Mouse (Mus musculus): Measurements from ENCODE around the gene Adam15. TPM values are rescaled to one million over a fixed set of nuclear protein-coding genes. Genes with fewer than 3 reads are reported as not detected.

The Adam15 gene
- polyA plus RNA-seq, 1 experiment from 2014 or later = 28.4 TPM

DNA sequence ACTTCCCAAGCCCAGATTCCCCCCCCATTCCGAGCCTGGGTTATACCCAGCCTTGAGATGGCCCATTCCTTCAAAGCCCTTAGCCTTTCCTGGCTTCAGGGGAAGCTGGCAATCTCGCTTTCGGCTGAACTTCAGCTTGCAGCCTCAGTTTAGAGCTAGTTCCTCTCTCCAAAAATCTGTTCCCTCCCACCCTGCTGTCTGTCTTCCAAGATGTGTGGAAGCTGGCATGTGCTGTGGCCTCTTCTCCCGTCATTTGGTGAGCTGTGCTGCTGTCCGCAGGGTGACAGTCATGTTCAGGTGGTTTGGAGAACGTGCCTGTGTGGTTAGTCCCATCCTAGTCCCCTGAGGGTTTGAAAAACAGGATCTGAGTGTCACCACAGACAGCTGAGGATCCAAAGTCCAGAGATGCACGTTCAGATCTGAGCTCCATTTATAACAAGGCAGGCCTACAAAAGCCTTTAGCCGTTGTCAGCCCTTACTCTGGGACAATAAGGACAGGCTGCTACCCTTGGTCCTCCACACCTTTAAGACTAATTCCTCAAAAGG lies 54.0 kb downstream of the Adam15 start:
- no peaks in the 10 kb centered on the region for H3K36me3 ChIP-seq (ENCODE audit: control insufficient read depth, insufficient read depth, low read length)
- no peak overlapping the region for H3K4me2 ChIP-seq (ENCODE audit: low read depth, low read length, severe bottlenecking)
- no peaks in the 10 kb centered on the region for H3K4me1 ChIP-seq (replicated peaks; ENCODE audit: control insufficient read depth, insufficient read depth, low read length)
- DNase-seq (ENCODE audit: low spot score) (no peak), ATAC-seq (replicated peaks; ENCODE audit: low FRiP score) (no peak)
- H3K9ac ChIP-seq (ENCODE audit: low read length) = no peak overlapping the region
- peaks cover 2% of the 10 kb centered on the region; the same call in 1 of the 2 replicates for H3K27me3 ChIP-seq (ENCODE audit: control insufficient read depth, insufficient read depth, low read length)
- no peaks in the 10 kb centered on the region for H3K9me3 ChIP-seq (ENCODE audit: control insufficient read depth, low read length)
- H3K4me3 ChIP-seq (ENCODE audit: low read depth, low read length) = no peak overlapping the region
- H3K27ac ChIP-seq (ENCODE audit: low read depth, low read length) = no peak overlapping the region
- 84% methylated on average over 8 of the region's 8 CpGs for WGBS

GRCm38 (mm10) chr3:89294195-89294594 lies 55.6 kb downstream of the Adam15 start:
- Histone ChIP-seq H3K4me1 (replicated peaks; ENCODE audit: control insufficient read depth, insufficient read depth, low read length) (no peaks in the 10 kb centered on the region), H3K9me3 (ENCODE audit: control insufficient read depth, low read length) (no peaks in the 10 kb centered on the region), H3K27ac (ENCODE audit: low read depth, low read length) (no peak overlapping the region), H3K36me3 (ENCODE audit: control insufficient read depth, insufficient read depth, low read length) (no peaks in the 10 kb centered on the region), H3K27me3 (ENCODE audit: control insufficient read depth, insufficient read depth, low read length) (no peaks in the 10 kb centered on the region), H3K9ac (ENCODE audit: low read length) (no peak overlapping the region), H3K4me2 (ENCODE audit: low read depth, low read length, severe bottlenecking) (no peak overlapping the region), H3K4me3 (ENCODE audit: low read depth, low read length) (no peak overlapping the region)
- 79% methylated on average over 5 of the region's 5 CpGs for WGBS
- no peak for DNase-seq (ENCODE audit: low spot score)
- ATAC-seq (replicated peaks; ENCODE audit: low FRiP score) = no peak

- no peaks in the 10 kb centered on the region for H3K36me3 ChIP-seq (ENCODE audit: control insufficient read depth, insufficient read depth, low read length)
- WGBS = 94% methylated on average over 11 of the region's 11 CpGs
- H3K4me1 ChIP-seq (replicated peaks; ENCODE audit: control insufficient read depth, insufficient read depth, low read length) = no peaks in the 10 kb centered on the region
- no peak overlapping the region for H3K4me2 ChIP-seq (ENCODE audit: low read depth, low read length, severe bottlenecking)
- no peak overlapping the region for H3K27ac ChIP-seq (ENCODE audit: low read depth, low read length)
- ATAC-seq (replicated peaks; ENCODE audit: low FRiP score) = no peak
- no peaks in the 10 kb centered on the region for H3K27me3 ChIP-seq (ENCODE audit: control insufficient read depth, insufficient read depth, low read length)
- H3K9ac ChIP-seq (ENCODE audit: low read length) = no peak overlapping the region
- no peak for DNase-seq (ENCODE audit: low spot score)
- no peaks in the 10 kb centered on the region for H3K9me3 ChIP-seq (ENCODE audit: control insufficient read depth, low read length)
- H3K4me3 ChIP-seq (ENCODE audit: low read depth, low read length) = no peak overlapping the region
These were observed 56.4 kb downstream of the Adam15 start for GRCm38 (mm10) chr3:89293247-89293918.

DNA sequence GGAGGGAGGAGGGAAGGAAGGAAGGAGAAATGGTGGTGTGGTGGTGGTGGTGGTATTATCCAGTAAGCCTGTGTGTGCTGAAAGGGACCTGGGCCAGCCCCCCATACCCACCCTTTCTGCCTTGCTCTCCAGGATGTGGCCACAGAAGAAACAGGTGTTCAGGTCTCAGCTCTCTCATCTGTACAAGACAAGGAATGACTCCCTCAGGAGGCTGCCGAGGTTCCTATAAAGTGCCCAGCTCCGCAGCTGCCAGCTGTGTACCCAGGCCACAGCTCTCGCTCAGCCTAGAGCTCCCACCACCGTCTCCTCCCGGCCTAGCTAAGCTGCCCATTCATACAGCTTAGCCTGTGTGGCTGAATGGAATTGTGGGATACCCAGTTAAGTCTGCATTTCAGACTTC lies 57.5 kb downstream of the Adam15 start:
- Histone ChIP-seq H3K4me2 (ENCODE audit: low read depth, low read length, severe bottlenecking) (no peak overlapping the region), H3K4me3 (ENCODE audit: low read depth, low read length) (no peak overlapping the region), H3K9me3 (ENCODE audit: control insufficient read depth, low read length) (no peaks in the 10 kb centered on the region), H3K4me1 (replicated peaks; ENCODE audit: control insufficient read depth, insufficient read depth, low read length) (no peaks in the 10 kb centered on the region), H3K27ac (ENCODE audit: low read depth, low read length) (no peak overlapping the region), H3K36me3 (ENCODE audit: control insufficient read depth, insufficient read depth, low read length) (no peaks in the 10 kb centered on the region), H3K27me3 (ENCODE audit: control insufficient read depth, insufficient read depth, low read length) (no peaks in the 10 kb centered on the region), H3K9ac (ENCODE audit: low read length) (no peak overlapping the region)
- ATAC-seq (replicated peaks; ENCODE audit: low FRiP score) = no peak
- 69% methylated on average over 5 of the region's 5 CpGs for WGBS
- DNase-seq (ENCODE audit: low spot score) = no peak

GRCm38 (mm10) chr3:89291874-89292273 lies 57.9 kb downstream of the Adam15 start:
- Histone ChIP-seq H3K4me3 (ENCODE audit: low read depth, low read length) (no peak overlapping the region), H3K27ac (ENCODE audit: low read depth, low read length) (no peak overlapping the region), H3K9ac (ENCODE audit: low read length) (no peak overlapping the region), H3K36me3 (ENCODE audit: control insufficient read depth, insufficient read depth, low read length) (no peaks in the 10 kb centered on the region), H3K4me1 (replicated peaks; ENCODE audit: control insufficient read depth, insufficient read depth, low read length) (no peaks in the 10 kb centered on the region), H3K4me2 (ENCODE audit: low read depth, low read length, severe bottlenecking) (no peak overlapping the region), H3K9me3 (ENCODE audit: control insufficient read depth, low read length) (no peaks in the 10 kb centered on the region), H3K27me3 (ENCODE audit: control insufficient read depth, insufficient read depth, low read length) (no peaks in the 10 kb centered on the region)
- DNase-seq (ENCODE audit: low spot score) (no peak), ATAC-seq (replicated peaks; ENCODE audit: low FRiP score) (no peak)
- 82% methylated on average over 10 of the region's 10 CpGs for WGBS

Other genes starting within 250 kb of the Adam15 start
- not detected in 2 replicates for gene Gm43738, start 248.9 kb downstream of the Adam15 start, polyA plus RNA-seq (2014; fragmentation: Nextera tagmentation; extraction: Ambion mirVana)
- gene Fdps, start 248.0 kb downstream of the Adam15 start, polyA plus RNA-seq (2014; fragmentation: Nextera tagmentation; extraction: Ambion mirVana) = 332 and 356 TPM in 2 replicates
- gene Pklr, start 213.9 kb downstream of the Adam15 start, polyA plus RNA-seq (2014; fragmentation: Nextera tagmentation; extraction: Ambion mirVana) = 2.1 and 2.8 TPM in 2 replicates
- 6.3 and 6.7 TPM in 2 replicates for gene Hcn3, start 189.8 kb downstream of the Adam15 start, polyA plus RNA-seq (2014; fragmentation: Nextera tagmentation; extraction: Ambion mirVana)
- 34.7 and 40.8 TPM in 2 replicates for gene Clk2, start 185.2 kb downstream of the Adam15 start, polyA plus RNA-seq (2014; fragmentation: Nextera tagmentation; extraction: Ambion mirVana)
- 92.5 and 107 TPM in 2 replicates for gene Scamp3, start 172.5 kb downstream of the Adam15 start, polyA plus RNA-seq (2014; fragmentation: Nextera tagmentation; extraction: Ambion mirVana)
- 26.3 and 27.8 TPM in 2 replicates for gene Fam189b, start 166.9 kb downstream of the Adam15 start, polyA plus RNA-seq (2014; fragmentation: Nextera tagmentation; extraction: Ambion mirVana)
- 32.4 and 37.7 TPM in 2 replicates for gene Gba, start 147.1 kb downstream of the Adam15 start, polyA plus RNA-seq (2014; fragmentation: Nextera tagmentation; extraction: Ambion mirVana)
- gene Thbs3, start 134.8 kb downstream of the Adam15 start, polyA plus RNA-seq (2014; fragmentation: Nextera tagmentation; extraction: Ambion mirVana) = 63.3 and 69.9 TPM in 2 replicates
- 194 and 213 TPM in 2 replicates for gene Mtx1, start 122.9 kb downstream of the Adam15 start, polyA plus RNA-seq (2014; fragmentation: Nextera tagmentation; extraction: Ambion mirVana)
- gene Muc1, start 120.9 kb downstream of the Adam15 start, polyA plus RNA-seq (2014; fragmentation: Nextera tagmentation; extraction: Ambion mirVana) = 2.0 and 3.4 TPM in 2 replicates
- 237 and 252 TPM in 2 replicates for gene Krtcap2, start 104.0 kb downstream of the Adam15 start, polyA plus RNA-seq (2014; fragmentation: Nextera tagmentation; extraction: Ambion mirVana)
- gene Trim46, start 103.7 kb downstream of the Adam15 start, polyA plus RNA-seq (2014; fragmentation: Nextera tagmentation; extraction: Ambion mirVana) = 11.9 and 13.5 TPM in 2 replicates
- 79.0 and 83.9 TPM in 2 replicates for gene Dpm3, start 90.6 kb downstream of the Adam15 start, polyA plus RNA-seq (2014; fragmentation: Nextera tagmentation; extraction: Ambion mirVana)
- 28.4 and 31.8 TPM in 2 replicates for gene Slc50a1, start 79.4 kb downstream of the Adam15 start, polyA plus RNA-seq (2014; fragmentation: Nextera tagmentation; extraction: Ambion mirVana)
- gene Efna1, start 68.9 kb downstream of the Adam15 start, polyA plus RNA-seq (2014; fragmentation: Nextera tagmentation; extraction: Ambion mirVana) = 10.8 and 11.4 TPM in 2 replicates
- 6.6 and 7.7 TPM in 2 replicates for gene Efna3, start 27.0 kb downstream of the Adam15 start, polyA plus RNA-seq (2014; fragmentation: Nextera tagmentation; extraction: Ambion mirVana)
- gene Efna4, start 12.0 kb downstream of the Adam15 start, polyA plus RNA-seq (2014; fragmentation: Nextera tagmentation; extraction: Ambion mirVana) = 17.1 and 20.7 TPM in 2 replicates
- 0.13 TPM in 1 of 2 replicates, not detected in the other for gene Dcst2, start 12.0 kb upstream of the Adam15 start, polyA plus RNA-seq (2014; fragmentation: Nextera tagmentation; extraction: Ambion mirVana)
- 0.08 and 0.15 TPM in 2 replicates for gene Dcst1, start 15.3 kb upstream of the Adam15 start, polyA plus RNA-seq (2014; fragmentation: Nextera tagmentation; extraction: Ambion mirVana)
- 1.3 and 1.4 TPM in 2 replicates for gene Zbtb7b, start 44.8 kb upstream of the Adam15 start, polyA plus RNA-seq (2014; fragmentation: Nextera tagmentation; extraction: Ambion mirVana)
- gene Lenep, start 52.8 kb upstream of the Adam15 start, polyA plus RNA-seq (2014; fragmentation: Nextera tagmentation; extraction: Ambion mirVana) = 0.91 and 1.9 TPM in 2 replicates
- 28.5 and 31.9 TPM in 2 replicates for gene Flad1, start 61.9 kb upstream of the Adam15 start, polyA plus RNA-seq (2014; fragmentation: Nextera tagmentation; extraction: Ambion mirVana)
- gene Cks1b, start 68.4 kb upstream of the Adam15 start, polyA plus RNA-seq (2014; fragmentation: Nextera tagmentation; extraction: Ambion mirVana) = 491 and 495 TPM in 2 replicates
- gene Shc1, start 68.4 kb upstream of the Adam15 start, polyA plus RNA-seq (2014; fragmentation: Nextera tagmentation; extraction: Ambion mirVana) = 30.9 and 31.6 TPM in 2 replicates
- 53.9 and 60.6 TPM in 2 replicates for gene Pygo2, start 80.2 kb upstream of the Adam15 start, polyA plus RNA-seq (2014; fragmentation: Nextera tagmentation; extraction: Ambion mirVana)
- gene Pbxip1, start 86.7 kb upstream of the Adam15 start, polyA plus RNA-seq (2014; fragmentation: Nextera tagmentation; extraction: Ambion mirVana) = 9.1 and 10.0 TPM in 2 replicates
- 62.5 and 71.1 TPM in 2 replicates for gene Pmvk, start 104.5 kb upstream of the Adam15 start, polyA plus RNA-seq (2014; fragmentation: Nextera tagmentation; extraction: Ambion mirVana)
- gene Kcnn3, start 170.2 kb upstream of the Adam15 start, polyA plus RNA-seq (2014; fragmentation: Nextera tagmentation; extraction: Ambion mirVana) = 1.3 and 1.8 TPM in 2 replicates

Data from forebrain, embryonic 11.5 days (tissue).